Comparison of ENCODE assay signal across 16 mouse cellular contexts in the genomic region with DNA sequence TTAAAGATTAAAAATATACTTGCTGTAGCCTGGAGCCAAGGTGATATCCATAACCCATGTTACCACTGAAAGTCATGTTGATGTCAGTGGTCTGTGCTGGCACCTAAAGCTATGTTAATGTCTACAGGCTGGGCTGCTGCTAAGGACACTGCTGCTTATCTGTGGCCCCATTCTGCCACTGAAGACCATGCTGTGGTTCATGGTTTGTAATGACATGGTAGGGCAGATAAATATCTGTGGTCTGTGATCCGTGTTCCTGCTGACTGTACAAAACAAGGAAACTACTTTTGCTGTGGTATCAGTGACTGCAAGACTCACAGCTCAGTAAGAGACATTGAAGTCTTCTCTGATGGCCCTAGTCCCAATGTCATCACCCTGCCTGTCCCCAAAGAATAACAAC.
"Had no signal": no experiment of that assay in that cellular context is flagged by ENCODE, and none has a peak within 500 bp of the region (broad histone marks: within the 10 kb centered on the region; RNA-seq: fewer than 3 reads in every experiment).

No protein-coding gene starts in this region.

- DNase-seq: right cerebral cortex, adult 18-20 months; right cerebral cortex, postnatal 14 days; right cerebral cortex, postnatal 25 days; right cerebral cortex, postnatal 4 days; spleen, adult 18-20 months; thymus, adult 18-20 months; thymus, adult 2 months; thymus, postnatal 14 days; thymus, postnatal 25 days; thymus, postnatal 36 days; thymus, postnatal 4 days had no signal

- H3K9ac ChIP-seq: neural tube, embryonic 12.5 days; neural tube, embryonic 13.5 days; neural tube, embryonic 15.5 days; stomach, embryonic 15.5 days had no signal

- H3K27ac ChIP-seq: neural tube, embryonic 12.5 days; neural tube, embryonic 13.5 days; neural tube, embryonic 15.5 days; stomach, embryonic 15.5 days; stomach, postnatal 0 days had no signal

- H3K27me3 ChIP-seq: neural tube, embryonic 12.5 days; neural tube, embryonic 13.5 days; neural tube, embryonic 15.5 days; stomach, embryonic 15.5 days had no signal

- H3K4me1 ChIP-seq: neural tube, embryonic 12.5 days; neural tube, embryonic 13.5 days; neural tube, embryonic 15.5 days; stomach, embryonic 15.5 days had no signal

- H3K4me3 ChIP-seq: neural tube, embryonic 12.5 days; neural tube, embryonic 13.5 days; neural tube, embryonic 15.5 days; stomach, embryonic 15.5 days had no signal

- H3K9me3 ChIP-seq: neural tube, embryonic 12.5 days; neural tube, embryonic 13.5 days; neural tube, embryonic 15.5 days; stomach, embryonic 15.5 days had no signal

- H3K36me3 ChIP-seq: neural tube, embryonic 12.5 days; neural tube, embryonic 13.5 days; neural tube, embryonic 15.5 days; stomach, embryonic 15.5 days had no signal
